Mouse (Mus musculus) lung, postnatal 0 days (tissue): ENCODE measurements around the gene B4galt4.

Experiments
- CTCF ChIP-seq: IDR thresholded peaks from 2 replicates; pipeline ENCODE4 v1.5.1; 2016; ENCODE audit warnings: antibody characterized with exemption, mild to moderate bottlenecking
- EP300 ChIP-seq: IDR thresholded peaks from 2 replicates; pipeline ENCODE4 v1.6.1; 2016; ENCODE audit warnings: antibody characterized with exemption, mild to moderate bottlenecking, control low read depth

DNA sequence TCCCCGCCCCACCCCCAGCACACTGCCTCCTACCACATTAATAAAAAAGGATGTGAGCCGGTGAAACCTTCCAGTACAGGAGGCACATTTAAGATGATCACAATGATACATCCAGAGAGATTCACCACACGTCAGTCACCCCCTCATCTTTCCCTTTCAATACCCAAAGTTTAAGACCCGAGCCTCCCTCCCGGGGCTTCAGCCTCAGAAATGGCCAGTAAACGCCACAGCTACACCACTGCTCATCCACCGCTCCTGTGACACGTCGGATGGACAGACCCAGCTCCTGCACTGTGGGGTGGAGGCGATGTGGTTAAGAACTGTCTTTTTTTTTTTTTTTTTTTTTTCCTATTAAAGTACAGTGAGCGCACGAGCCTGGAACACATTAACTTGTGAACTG, 30.0 kb upstream of the B4galt4 start:
- TF ChIP-seq CTCF (0 out of 2 replicates have a peak, but pooled peaks have one; percentile 2), EP300 (no peak)
